Mouse (Mus musculus) v-Abl transformed pro-B cells (cell line): Measurements from ENCODE around the gene Znhit6.

ENCODE experiments used
- in situ Hi-C, 2 experiments: fragments of 400-800 bp; cut with MboI; formaldehyde crosslinking; loops; one replicate each; pipeline ENCODE4 v1.15.1; 2025; ENCODE audit not compliant: unreplicated experiment in 2 of 2

Znhit6 gene

DNA sequence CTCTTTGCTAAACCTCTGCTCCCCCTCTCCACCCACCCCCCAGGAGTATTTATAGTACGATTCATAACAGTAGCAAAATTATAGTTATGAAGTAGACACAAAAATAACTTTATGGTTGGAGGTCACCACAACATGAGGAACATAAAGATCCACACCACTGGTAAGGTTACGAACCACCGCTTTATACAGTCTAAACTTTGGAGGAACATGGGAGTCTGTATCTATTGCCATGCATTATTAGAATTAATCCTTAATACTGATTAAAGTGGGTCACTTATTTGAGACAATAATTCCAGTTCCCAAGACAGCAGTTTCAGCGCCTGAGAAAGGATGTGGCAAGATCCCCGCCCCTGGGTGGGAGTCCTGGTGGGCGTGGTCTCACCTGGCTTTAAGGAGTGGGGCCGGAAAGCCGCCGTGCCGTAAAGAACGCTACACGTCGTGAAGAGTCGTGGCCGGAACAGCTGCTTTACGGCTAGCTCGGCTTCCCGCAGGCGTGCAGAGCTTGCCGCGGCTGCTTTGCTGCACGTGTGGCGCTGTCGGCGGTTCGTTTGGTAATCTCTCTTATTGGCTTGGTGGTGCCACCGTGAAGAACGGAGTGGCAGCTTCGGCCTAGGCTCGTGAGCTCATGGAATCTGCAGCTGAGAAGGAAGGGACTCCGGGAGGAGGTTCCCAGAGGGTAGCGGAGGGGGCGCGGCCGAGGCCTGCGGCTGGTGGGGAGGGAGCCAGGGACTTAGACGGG, at the start of gene Znhit6:
Gene Znhit6 (plus strand): TSS at position 463 of the 739 bp plus-strand sequence.
- in situ Hi-C loops: loop anchor here (25.0 kb wide), 5 partner anchors 486 to 1364 kb away; partner anchors contain the start of genes Lmo4 (in 1 of the 2) and Prkacb (in 1 of the 2)

DNA sequence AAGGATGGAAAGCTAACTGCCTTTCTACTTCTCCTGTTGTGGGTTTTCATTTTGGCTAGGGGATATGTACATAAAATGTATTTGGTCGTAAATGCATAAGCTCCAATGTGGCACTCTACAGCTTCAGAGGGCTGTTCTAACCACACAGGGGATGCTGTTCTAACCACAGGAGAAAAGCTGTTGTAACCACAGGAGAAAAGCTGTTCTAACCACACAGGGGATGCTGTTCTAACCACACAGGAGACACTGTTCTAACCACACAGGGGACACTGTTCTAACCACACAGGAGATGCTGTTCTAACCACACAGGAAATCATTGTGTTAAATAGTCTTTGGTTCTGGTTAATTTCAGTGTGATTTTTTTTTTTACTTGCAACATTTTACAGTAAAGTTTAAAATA, 38.1 kb upstream of the Znhit6 start:
- in situ Hi-C loops: no loop called here

- in situ Hi-C loops: no loop called here
Measured at GRCm38 (mm10) chr3:145548441-145549415, 27.3 kb upstream of the Znhit6 start.

DNA sequence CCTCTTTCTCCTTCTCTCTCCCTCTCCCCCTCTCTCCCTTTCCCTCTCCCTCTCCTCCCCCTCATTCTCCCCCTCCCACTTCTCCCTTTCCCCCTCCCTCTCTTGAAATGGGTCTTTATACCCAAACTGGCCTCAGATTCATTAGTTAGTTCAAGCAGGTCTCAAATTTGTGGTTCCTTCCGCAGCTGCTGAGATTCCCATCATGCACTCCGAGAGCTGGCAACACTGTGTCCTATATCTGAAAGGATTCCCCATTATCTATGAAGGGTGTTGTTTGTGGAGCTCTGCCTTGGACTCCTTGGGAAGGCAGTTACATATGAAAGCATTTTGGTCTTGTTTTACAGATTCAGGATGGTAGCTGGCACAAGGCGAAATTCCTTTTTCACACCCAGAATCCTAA, 25.8 kb upstream of the Znhit6 start:
- in situ Hi-C loops: no loop called here

DNA sequence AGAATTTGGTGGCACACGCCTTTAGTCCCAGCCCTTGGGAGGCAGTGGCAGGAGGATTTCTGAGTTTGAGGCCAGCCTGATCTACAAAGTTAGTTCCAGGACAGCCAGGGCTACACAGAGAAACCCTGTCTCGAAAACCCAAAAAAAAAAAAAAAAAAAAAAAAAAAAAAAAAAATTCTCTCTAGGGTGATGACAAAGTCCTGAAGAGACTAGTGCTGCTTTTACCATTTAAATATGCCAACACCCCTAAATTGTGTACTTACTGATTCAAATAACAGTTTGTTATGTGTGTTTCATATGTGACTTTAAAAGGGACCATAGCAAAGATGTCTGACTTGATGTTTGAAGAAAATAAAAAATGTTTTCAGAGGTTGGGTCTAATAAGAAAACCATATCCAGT, 21.6 kb upstream of the Znhit6 start:
- in situ Hi-C loops: no loop called here

GRCm38 (mm10) chr3:145556206-145556605, 19.8 kb upstream of the Znhit6 start:
- in situ Hi-C loops: no loop called here

DNA sequence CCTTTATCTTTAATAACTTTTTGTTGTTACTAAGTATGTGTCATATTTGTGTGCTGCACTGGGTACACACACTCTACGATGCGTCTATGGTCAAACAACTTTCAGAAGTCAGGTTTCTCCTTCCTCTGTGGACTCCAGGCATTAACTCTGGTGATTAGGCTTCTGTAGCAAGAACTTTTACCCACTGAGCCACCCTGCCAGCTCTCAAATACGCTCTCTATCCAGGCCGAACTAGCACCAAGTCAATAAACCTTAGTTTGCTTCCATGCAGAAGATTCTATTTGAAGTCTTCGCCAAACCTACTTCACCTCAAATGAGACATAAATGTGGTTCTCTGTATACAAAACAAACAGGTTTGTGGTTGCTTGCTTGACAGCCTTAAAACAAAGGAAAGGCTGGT, 16.3 kb upstream of the Znhit6 start:
- in situ Hi-C loops: no loop called here

DNA sequence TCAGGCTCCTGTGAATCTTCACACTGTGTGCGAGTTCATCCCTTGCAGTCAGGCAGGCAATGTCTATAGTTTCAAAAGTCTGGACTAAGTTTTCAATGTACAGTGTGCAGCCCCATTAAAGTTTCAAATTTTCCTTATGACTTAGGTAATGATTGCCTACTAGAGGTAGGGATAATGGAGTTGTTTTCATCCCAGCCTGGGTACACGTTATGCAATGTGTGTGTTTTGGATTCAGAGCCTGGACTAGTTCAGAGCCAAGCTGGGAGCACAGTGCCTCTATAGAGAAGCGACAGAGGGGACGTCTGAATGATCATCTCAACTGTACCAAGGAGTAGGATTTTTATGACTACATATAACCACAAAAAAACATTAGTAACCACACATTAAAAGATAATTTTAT, 15.9 kb upstream of the Znhit6 start:
- in situ Hi-C loops: no loop called here

DNA sequence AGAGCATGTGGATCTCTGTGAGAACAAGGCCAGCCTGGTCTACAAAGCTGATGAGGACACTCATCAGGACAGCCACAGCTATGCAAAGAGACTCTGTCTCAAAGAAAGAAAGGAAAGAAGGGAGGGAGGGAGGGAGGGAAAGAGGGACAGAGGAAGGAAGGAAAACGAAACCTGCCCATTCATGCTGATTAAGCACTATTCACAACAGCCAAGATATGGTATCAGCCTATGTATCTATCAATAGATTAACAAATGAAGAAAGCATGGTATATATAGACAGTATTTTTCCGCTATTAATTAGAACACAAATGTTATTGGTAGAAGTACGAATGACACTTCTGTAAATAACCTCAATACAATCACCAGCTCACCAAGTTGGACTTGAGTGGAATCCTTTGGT, 1.5 kb upstream of the Znhit6 start:
- in situ Hi-C loops: no loop called here

GRCm38 (mm10) chr3:145575340-145575739, 665 bp upstream of the Znhit6 start:
- in situ Hi-C loops: loop anchor here (25.0 kb wide), 5 partner anchors 487 to 1363 kb away; partner anchors contain the start of genes Lmo4 (in 1 of the 2) and Prkacb (in 1 of the 2)

- in situ Hi-C loops: loop anchor here (25.0 kb wide), 5 partner anchors 486 to 1364 kb away; partner anchors contain the start of genes Lmo4 (in 1 of the 2) and Prkacb (in 1 of the 2)
Measured at GRCm38 (mm10) chr3:145576482-145576822, 447 bp downstream of the Znhit6 start.

GRCm38 (mm10) chr3:145576876-145577275, 871 bp downstream of the Znhit6 start:
- in situ Hi-C loops: loop anchor here (25.0 kb wide), 5 partner anchors 485 to 1365 kb away; partner anchors contain the start of genes Lmo4 (in 1 of the 2) and Prkacb (in 1 of the 2)

GRCm38 (mm10) chr3:145583043-145583442, 7.0 kb downstream of the Znhit6 start:
- in situ Hi-C loops: loop anchor here (5.0 to 25.0 kb wide), 8 partner anchors 322 to 1371 kb away; partner anchors contain the start of genes Lmo4 (in 1 of the 2) and Prkacb (in 1 of the 2)

DNA sequence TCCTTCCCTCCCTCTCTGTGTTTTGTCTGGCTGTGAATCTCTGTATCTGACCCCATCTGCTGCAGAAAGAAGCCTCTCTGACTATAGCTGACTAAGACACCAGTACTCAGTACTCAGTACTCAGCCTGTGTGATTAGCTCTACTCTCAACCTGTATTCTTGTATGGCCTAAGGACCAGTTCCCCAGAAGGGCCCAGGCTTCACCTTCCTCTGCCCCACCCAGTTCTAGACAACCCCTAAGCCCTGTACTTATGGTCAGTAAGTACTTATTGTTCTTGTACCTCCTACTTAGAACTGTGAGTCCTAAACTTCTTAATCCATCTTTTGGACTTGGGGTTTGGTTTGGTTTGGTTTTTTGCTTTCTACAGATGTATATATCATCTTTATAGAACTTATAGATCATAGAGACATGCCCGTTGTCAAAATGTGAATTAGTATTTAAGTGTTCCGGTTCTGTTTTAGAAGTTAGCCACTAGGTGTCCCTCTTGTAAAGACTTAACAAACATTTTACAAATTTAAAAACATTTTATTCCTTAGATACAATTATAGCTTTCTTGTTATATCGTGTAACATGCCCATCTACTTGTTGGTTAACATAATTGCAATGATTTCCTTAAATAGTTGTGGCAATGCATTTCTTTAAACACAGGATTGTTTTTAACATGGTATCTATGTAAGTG, 7.7 kb downstream of the Znhit6 start:
- in situ Hi-C loops: loop anchor here (5.0 to 25.0 kb wide), 8 partner anchors 321 to 1371 kb away; partner anchors contain the start of genes Lmo4 (in 1 of the 2) and Prkacb (in 1 of the 2)

GRCm38 (mm10) chr3:145590562-145590961, 14.6 kb downstream of the Znhit6 start:
- in situ Hi-C loops: loop anchor here (25.0 kb wide), 5 partner anchors 472 to 1378 kb away; partner anchors contain the start of genes Lmo4 (in 1 of the 2) and Prkacb (in 1 of the 2)

- in situ Hi-C loops: loop anchor here (25.0 kb wide), 5 partner anchors 470 to 1380 kb away; partner anchors contain the start of genes Lmo4 (in 1 of the 2) and Prkacb (in 1 of the 2)
Measured at GRCm38 (mm10) chr3:145591841-145592542, 16.0 kb downstream of the Znhit6 start.

DNA sequence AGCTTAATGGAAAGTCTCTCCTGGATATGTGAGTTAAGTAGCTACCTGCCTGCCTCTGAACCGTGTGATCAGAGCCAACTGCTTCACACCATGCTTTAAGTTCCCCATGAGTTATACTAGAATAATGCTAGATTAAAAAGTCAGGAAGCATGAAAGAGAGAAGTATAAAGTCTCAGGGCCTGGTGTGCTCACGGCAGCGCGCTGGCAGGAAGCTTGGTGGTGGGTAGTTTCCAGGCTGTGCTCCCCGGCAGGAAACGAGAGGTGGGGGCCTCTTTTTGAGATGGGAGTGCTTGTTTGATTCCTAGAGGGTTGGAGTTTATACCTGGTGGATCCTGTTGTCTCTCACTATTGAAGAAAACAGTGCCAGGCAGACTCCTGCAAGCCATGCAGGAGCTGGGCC, 19.3 kb downstream of the Znhit6 start:
- in situ Hi-C loops: loop anchor here (25.0 kb wide), 5 partner anchors 467 to 1383 kb away; partner anchors contain the start of genes Lmo4 (in 1 of the 2) and Prkacb (in 1 of the 2)

- in situ Hi-C loops: loop anchor here (25.0 kb wide), 5 partner anchors 463 to 1387 kb away; partner anchors contain the start of genes Lmo4 (in 1 of the 2) and Prkacb (in 1 of the 2)
Measured at GRCm38 (mm10) chr3:145599059-145599458, 23.1 kb downstream of the Znhit6 start.

DNA sequence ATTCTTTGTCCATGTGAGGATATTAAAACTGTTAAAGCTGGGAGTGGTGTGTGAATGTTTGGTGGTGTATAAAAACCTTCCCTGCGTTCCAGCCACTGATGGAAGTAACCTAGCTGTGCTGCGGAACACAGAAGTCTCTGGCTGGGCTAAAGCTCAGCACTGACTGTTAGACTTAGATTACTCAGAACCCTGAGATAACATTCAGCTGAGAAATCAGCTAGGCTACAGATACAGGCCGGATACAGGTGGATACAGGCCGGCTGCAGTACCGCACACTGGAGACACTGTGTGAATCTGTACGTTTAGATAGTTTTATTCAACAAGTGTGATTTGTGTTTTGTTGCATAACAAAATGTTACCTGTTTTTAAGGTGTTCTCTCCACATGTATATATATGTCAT, 24.8 kb downstream of the Znhit6 start:
- in situ Hi-C loops: no loop called here
